Mouse (Mus musculus): Measurements from ENCODE around the gene Samd8.
A peak's percentile ranks its signal among the peaks of the same experiment; 100 is the strongest.

Gene Samd8

GRCm38 (mm10) chr14:21745149-21745548 is 5.2 kb upstream of the Samd8 start:
- no peak for DNase-seq (ENCODE audit: low spot score in 2 of 2)

GRCm38 (mm10) chr14:21746251-21746650 is 4.1 kb upstream of the Samd8 start:
- DNase-seq (ENCODE audit: low spot score in 2 of 2): no peak

GRCm38 (mm10) chr14:21746846-21747245 is 3.5 kb upstream of the Samd8 start:
- no peak for DNase-seq (ENCODE audit: low spot score in 2 of 2)

- DNase-seq (ENCODE audit: low spot score in 2 of 2): no peak
Observed at GRCm38 (mm10) chr14:21747436-21748141, 2.7 kb upstream of the Samd8 start.

GRCm38 (mm10) chr14:21748142-21748870 is 2.0 kb upstream of the Samd8 start:
- peak in 1 of 2 experiments; percentile 52 for DNase-seq (ENCODE audit: low spot score in 2 of 2)

GRCm38 (mm10) chr14:21750881-21751542 is 681 bp downstream of the Samd8 start, which contains the start of gene Dusp13:
Gene Dusp13 (minus strand): TSS chr14:21751181.
- peak; percentile 74 for DNase-seq (ENCODE audit: low spot score in 2 of 2)

GRCm38 (mm10) chr14:21752411-21752810 is 2.1 kb downstream of the Samd8 start:
- no peak for DNase-seq (ENCODE audit: low spot score in 2 of 2)

- no peak for DNase-seq (ENCODE audit: low spot score in 2 of 2)
Observed at GRCm38 (mm10) chr14:21753367-21753766, 3.0 kb downstream of the Samd8 start.

- DNase-seq (ENCODE audit: low spot score in 2 of 2): no peak
Observed at GRCm38 (mm10) chr14:21761560-21761959, 11.2 kb downstream of the Samd8 start.

- DNase-seq (ENCODE audit: low spot score in 2 of 2): no peak
Observed at GRCm38 (mm10) chr14:21763736-21764135, 13.4 kb downstream of the Samd8 start.

- DNase-seq (ENCODE audit: low spot score in 2 of 2): no peak
Observed at GRCm38 (mm10) chr14:21764646-21765045, 14.3 kb downstream of the Samd8 start.

GRCm38 (mm10) chr14:21765754-21766397 is 15.5 kb downstream of the Samd8 start:
- no peak for DNase-seq (ENCODE audit: low spot score in 2 of 2)

GRCm38 (mm10) chr14:21766398-21766958 is 16.1 kb downstream of the Samd8 start:
- no peak for DNase-seq (ENCODE audit: low spot score in 2 of 2)

- no peak for DNase-seq (ENCODE audit: low spot score in 2 of 2)
Observed at GRCm38 (mm10) chr14:21772506-21773281, 22.4 kb downstream of the Samd8 start.

GRCm38 (mm10) chr14:21773946-21774345 is 23.6 kb downstream of the Samd8 start:
- no peak for DNase-seq (ENCODE audit: low spot score in 2 of 2)

GRCm38 (mm10) chr14:21776201-21776600 is 25.9 kb downstream of the Samd8 start:
- DNase-seq (ENCODE audit: low spot score in 2 of 2): no peak

GRCm38 (mm10) chr14:21786500-21786899 is 36.2 kb downstream of the Samd8 start:
- DNase-seq (ENCODE audit: low spot score in 2 of 2): no peak

- DNase-seq (ENCODE audit: low spot score in 2 of 2): no peak
Observed at GRCm38 (mm10) chr14:21787374-21787773, 37.0 kb downstream of the Samd8 start.

- peak; percentile 31 to 65 for DNase-seq (ENCODE audit: low spot score in 2 of 2)
Observed at GRCm38 (mm10) chr14:21788121-21788520, 37.8 kb downstream of the Samd8 start.

GRCm38 (mm10) chr14:21790585-21791251 is 40.4 kb downstream of the Samd8 start:
- no peak for DNase-seq (ENCODE audit: low spot score in 2 of 2)

Data from frontal cortex, postnatal 36 days (tissue).